24 mouse cellular contexts compared by ENCODE assay signal in the genomic region with DNA sequence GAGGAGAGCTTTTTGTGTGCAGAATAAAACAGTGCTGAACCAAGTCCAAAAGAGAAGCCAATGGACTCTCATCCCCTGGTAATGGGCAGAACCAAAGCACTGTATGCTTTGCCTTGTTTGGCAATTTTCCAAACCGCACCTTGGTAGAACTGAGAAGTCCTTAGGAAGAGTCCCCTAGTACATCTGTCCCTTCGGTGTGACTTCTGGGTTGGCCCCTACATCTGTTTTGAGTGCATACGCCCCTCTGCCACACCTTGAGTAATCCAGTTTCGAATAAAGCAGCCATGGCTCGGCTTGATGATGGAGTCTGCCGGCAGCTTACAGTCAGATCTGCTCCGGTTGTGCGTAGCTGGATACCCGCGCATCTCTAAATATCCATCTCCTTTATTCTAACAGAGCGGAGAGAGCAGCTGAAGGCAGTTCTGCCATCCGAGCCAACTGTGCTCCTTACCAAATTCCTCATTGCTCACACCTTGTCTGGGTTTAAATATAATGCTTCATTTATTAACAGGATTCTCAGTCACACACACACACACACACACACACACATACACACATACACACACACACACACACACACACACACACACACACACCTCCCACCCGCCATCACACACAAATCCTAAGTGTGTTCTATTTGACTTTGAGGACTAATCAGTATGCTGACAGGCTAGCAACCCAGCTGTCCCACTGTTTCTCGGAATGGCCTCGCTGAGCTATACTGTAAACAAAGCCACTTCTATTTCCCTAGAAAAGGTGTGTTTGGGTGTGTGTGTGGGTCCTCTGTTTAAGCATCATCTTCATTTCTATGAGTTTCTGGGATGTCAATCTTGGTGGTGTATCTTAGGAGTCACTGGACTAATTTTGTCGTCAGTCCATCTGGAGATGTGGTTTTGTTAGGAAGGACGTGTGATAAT.
DNase-seq lines count a peak whose midpoint lies in the region; ATAC-seq lines count a peak whose summit lies in the region.
"Had no signal": no experiment of that assay in that cellular context is flagged by ENCODE, and none has a peak within 500 bp of the region (broad histone marks: within the 10 kb centered on the region; RNA-seq: fewer than 3 reads in every experiment).

No protein-coding gene starts in this region.

- 0 out of 2 replicates have a peak, but pooled peaks cover 6% of the 10 kb centered on the region for H3K9me3 ChIP-seq in hindbrain, embryonic 12.5 days (replicated peaks)
- no peaks in the 10 kb centered on the region for H3K9me3 ChIP-seq in hindbrain, embryonic 11.5 days (ENCODE audit: control insufficient read depth, low read length)
- 0 out of 2 replicates have a peak, but pooled peaks cover 6% of the 10 kb centered on the region for H3K9me3 ChIP-seq in forebrain, embryonic 14.5 days (replicated peaks; ENCODE audit: control insufficient read depth, low read length)
- no peaks in the 10 kb centered on the region for H3K9me3 ChIP-seq in hindbrain, embryonic 16.5 days (ENCODE audit: control insufficient read depth, low read length)
- H3K9me3 ChIP-seq: limb, embryonic 15.5 days had no signal

- H3K27me3 ChIP-seq in hindbrain, embryonic 12.5 days: no peaks in the 10 kb centered on the region
- H3K27me3 ChIP-seq in hindbrain, embryonic 11.5 days (ENCODE audit: control insufficient read depth, insufficient read depth, low read length): no peaks in the 10 kb centered on the region
- H3K27me3 ChIP-seq in forebrain, embryonic 14.5 days (replicated peaks; ENCODE audit: control insufficient read depth, insufficient read depth, low read length): no peaks in the 10 kb centered on the region
- H3K27me3 ChIP-seq in hindbrain, embryonic 16.5 days (replicated peaks; ENCODE audit: control insufficient read depth, insufficient read depth, low read length): no peaks in the 10 kb centered on the region
- H3K27me3 ChIP-seq: CH12.LX; limb, embryonic 15.5 days; neural tube, embryonic 12.5 days had no signal

- no peak overlapping the region for H3K4me3 ChIP-seq in hindbrain, embryonic 12.5 days
- H3K4me3 ChIP-seq in hindbrain, embryonic 11.5 days (ENCODE audit: low read depth, low read length): no peak overlapping the region
- H3K4me3 ChIP-seq in forebrain, embryonic 14.5 days (ENCODE audit: low read depth, low read length): no peak overlapping the region
- no peak overlapping the region for H3K4me3 ChIP-seq in hindbrain, embryonic 16.5 days (ENCODE audit: low read length)
- H3K4me3 ChIP-seq: limb, embryonic 15.5 days; neural tube, embryonic 12.5 days had no signal

- H3K4me1 ChIP-seq in hindbrain, embryonic 12.5 days: no peaks in the 10 kb centered on the region
- H3K4me1 ChIP-seq in hindbrain, embryonic 11.5 days (replicated peaks; ENCODE audit: control insufficient read depth, insufficient read depth, low read length): no peaks in the 10 kb centered on the region
- peaks cover 10% of the 10 kb centered on the region; the same call in 1 of the 2 replicates for H3K4me1 ChIP-seq in forebrain, embryonic 14.5 days (ENCODE audit: control insufficient read depth, insufficient read depth, low read length)
- H3K4me1 ChIP-seq in hindbrain, embryonic 16.5 days (ENCODE audit: control insufficient read depth, insufficient read depth, low read depth, low read length): no peaks in the 10 kb centered on the region
- H3K4me1 ChIP-seq: limb, embryonic 15.5 days; neural tube, embryonic 12.5 days had no signal

- 84% methylated on average over 17 of the region's 17 CpGs for WGBS in hindbrain, embryonic 12.5 days
- WGBS in hindbrain, embryonic 11.5 days: 89% methylated on average over 17 of the region's 17 CpGs
- 63% methylated on average over 17 of the region's 17 CpGs for WGBS in forebrain, embryonic 14.5 days
- 57% methylated on average over 17 of the region's 17 CpGs for WGBS in hindbrain, embryonic 16.5 days

- H3K9ac ChIP-seq in hindbrain, embryonic 12.5 days: no peak overlapping the region
- H3K9ac ChIP-seq in hindbrain, embryonic 11.5 days (ENCODE audit: low read depth, low read length): no peak overlapping the region
- peak overlapping the region; percentile 7; the same call in 1 of the 2 replicates for H3K9ac ChIP-seq in forebrain, embryonic 14.5 days (ENCODE audit: low read length)
- no peak overlapping the region for H3K9ac ChIP-seq in hindbrain, embryonic 16.5 days (ENCODE audit: low read depth, low read length)
- H3K9ac ChIP-seq: limb, embryonic 15.5 days; liver, embryonic 14.5 days; lung, embryonic 14.5 days; neural tube, embryonic 12.5 days had no signal

- DNase-seq in hindbrain, embryonic 11.5 days (ENCODE audit: low spot score): no peak
- DNase-seq in brain, adult 2 months (ENCODE audit: low read depth, low spot score): peak; percentile 12
- DNase-seq in forebrain, embryonic 14.5 days (ENCODE audit: low spot score): peak; percentile 67
- no peak for DNase-seq in lung, postnatal 36 days
- DNase-seq in cerebellum, adult 9-10 months: no peak
- DNase-seq: adrenal gland, postnatal 36 days; B cell, adult 2 months; cerebellum, adult 11-12 months; cerebellum, postnatal 14 days; kidney, adult 11 months; left cerebral cortex, postnatal 4 days; lung, embryonic 14.5 days; right cerebral cortex, adult 18-20 months; right cerebral cortex, postnatal 4 days; thymus, postnatal 14 days had no signal

- H3K4me2 ChIP-seq in hindbrain, embryonic 12.5 days (replicated peaks): no peak overlapping the region
- no peak overlapping the region for H3K4me2 ChIP-seq in hindbrain, embryonic 11.5 days (replicated peaks; ENCODE audit: low read depth, low read length)
- H3K4me2 ChIP-seq in forebrain, embryonic 14.5 days (ENCODE audit: low read length): no peak overlapping the region
- H3K4me2 ChIP-seq in hindbrain, embryonic 16.5 days (ENCODE audit: low read length): no peak overlapping the region
- H3K4me2 ChIP-seq: heart, embryonic 11.5 days; limb, embryonic 15.5 days; lung, embryonic 14.5 days; neural tube, embryonic 12.5 days had no signal

- 0 out of 2 replicates have a peak, but pooled peaks have one; percentile 48 for ATAC-seq in hindbrain, embryonic 12.5 days (ENCODE audit: low FRiP score)
- no peak for ATAC-seq in hindbrain, embryonic 11.5 days (ENCODE audit: low FRiP score)
- peak; percentile 86 for ATAC-seq in forebrain, embryonic 14.5 days
- 0 out of 2 replicates have a peak, but pooled peaks have one; percentile 48 for ATAC-seq in hindbrain, embryonic 16.5 days
- ATAC-seq: Patski had no signal

- H3K27ac ChIP-seq in hindbrain, embryonic 12.5 days: no peak overlapping the region
- H3K27ac ChIP-seq in hindbrain, embryonic 11.5 days (ENCODE audit: low read depth, low read length): no peak overlapping the region
- H3K27ac ChIP-seq in forebrain, embryonic 14.5 days (ENCODE audit: low read depth, low read length): peak overlapping the region; percentile 73; the same call in 1 of the 2 replicates
- H3K27ac ChIP-seq in hindbrain, embryonic 16.5 days (ENCODE audit: low read depth, low read length): no peak overlapping the region
- H3K27ac ChIP-seq: limb, embryonic 15.5 days; liver, embryonic 14.5 days; neural tube, embryonic 12.5 days had no signal

- no peaks in the 10 kb centered on the region for H3K36me3 ChIP-seq in hindbrain, embryonic 12.5 days
- no peaks in the 10 kb centered on the region for H3K36me3 ChIP-seq in hindbrain, embryonic 11.5 days (ENCODE audit: control insufficient read depth, insufficient read depth, low read length)
- no peaks in the 10 kb centered on the region for H3K36me3 ChIP-seq in forebrain, embryonic 14.5 days (ENCODE audit: control insufficient read depth, insufficient read depth, low read length)
- no peaks in the 10 kb centered on the region for H3K36me3 ChIP-seq in hindbrain, embryonic 16.5 days (ENCODE audit: control insufficient read depth, insufficient read depth, low read length)
- H3K36me3 ChIP-seq: G1E; limb, embryonic 15.5 days; neural tube, embryonic 12.5 days had no signal

Comparison
In these comparisons a context has a peak if more than half of its experiments do, and no peak if none do; other contexts are left out.
1. DNase-seq: peak in brain, adult 2 months (single experiment) and forebrain, embryonic 14.5 days (single experiment); none in hindbrain, embryonic 11.5 days (single experiment), lung, postnatal 36 days (single experiment) and cerebellum, adult 9-10 months (single experiment).